Mouse (Mus musculus) liver, embryonic 14.5 days (tissue): ENCODE measurements around the gene Palld.

Experiments
- CTCF ChIP-seq: IDR thresholded peaks from 2 replicates; pipeline ENCODE4 v1.5.1; 2016; ENCODE audit warnings: antibody characterized with exemption, low read depth, control low read depth
- EP300 ChIP-seq: IDR thresholded peaks from 2 replicates; pipeline ENCODE4 v1.6.1; 2016; ENCODE audit warnings: antibody characterized with exemption, low read depth

- TF ChIP-seq CTCF (no peak), EP300 (no peak)
Measured at GRCm38 (mm10) chr8:61478793-61479192, 423.7 kb downstream of the Palld start.
